Mouse (Mus musculus): ENCODE data around the gene Nphp3. TPM values are rescaled to one million over a fixed set of nuclear protein-coding genes. Genes with fewer than 3 reads are reported as not detected.

The Nphp3 gene
- polyA plus RNA-seq (2014; fragmentation: Nextera tagmentation; extraction: Ambion mirVana): 3.6 and 5.4 TPM in 2 replicates

DNA sequence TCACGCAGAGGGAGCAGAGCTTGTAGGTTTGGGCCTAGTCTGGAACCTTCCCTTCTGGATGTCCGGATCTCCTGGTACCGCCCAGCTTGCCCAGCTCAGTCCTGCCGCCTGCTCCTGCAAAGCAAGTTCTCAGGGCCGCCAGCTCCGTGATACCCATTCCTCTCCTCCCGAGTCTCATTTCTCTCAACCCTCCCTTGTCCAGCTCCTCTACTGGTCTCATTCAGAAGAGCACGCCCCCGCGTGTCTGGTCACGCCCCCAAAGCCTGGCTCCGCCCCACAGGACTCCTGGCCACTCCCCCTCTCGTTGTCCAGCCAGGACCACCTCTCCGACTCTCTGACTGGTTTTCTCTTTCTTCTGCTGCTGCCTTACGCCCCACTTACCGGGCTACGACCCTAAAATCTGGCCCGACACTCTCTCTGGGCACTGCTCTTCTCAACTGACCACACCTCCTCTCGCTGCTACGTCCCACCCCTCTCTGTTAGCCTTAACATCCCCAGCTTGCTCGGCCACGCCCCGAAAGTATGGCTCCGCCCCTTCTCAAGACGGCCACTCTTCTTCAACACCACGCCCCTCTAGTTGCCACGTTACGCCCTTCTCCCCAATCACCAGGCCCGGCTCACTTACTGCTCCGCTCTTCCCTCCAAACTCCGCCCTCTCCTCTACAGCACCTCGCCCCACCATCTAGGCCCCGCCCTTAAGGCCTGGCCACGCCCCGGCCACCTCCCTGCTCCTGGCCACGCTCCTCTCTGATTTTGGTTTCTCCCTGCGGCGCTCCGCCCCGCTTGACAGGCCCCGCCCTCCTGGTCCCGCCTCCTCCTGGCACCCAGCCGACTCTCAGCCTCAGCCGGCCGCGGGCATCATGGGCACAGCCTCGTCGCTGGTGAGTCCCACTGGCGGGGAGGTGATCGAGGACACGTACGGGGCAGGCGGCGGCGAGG is at the start of gene Nphp3:
Gene Nphp3, plus strand, starts transcription at position 624 of the 939 bp plus-strand sequence.
- Histone ChIP-seq H3K27ac (ENCODE audit: low read depth, low read length) (0 out of 2 replicates have a peak within 1 kb of the TSS, but pooled peaks have one; percentile 44), H3K36me3 (ENCODE audit: control insufficient read depth, insufficient read depth, low read length) (no peaks in the 10 kb centered on the region), H3K9ac (ENCODE audit: low read length) (peak within 1 kb of the TSS; percentile 55), H3K4me3 (ENCODE audit: low read depth, low read length) (peak within 1 kb of the TSS; percentile 60), H3K4me1 (ENCODE audit: control insufficient read depth, insufficient read depth, low read length) (0 out of 2 replicates have a peak, but pooled peaks cover 4% of the 10 kb centered on the region), H3K4me2 (ENCODE audit: low read depth) (peak within 1 kb of the TSS; percentile 55), H3K9me3 (ENCODE audit: control insufficient read depth, low read length) (no peaks in the 10 kb centered on the region), H3K27me3 (ENCODE audit: control insufficient read depth, insufficient read depth, low read length) (no peaks in the 10 kb centered on the region)
- ATAC-seq (ENCODE audit: insufficient read depth, low FRiP score, low TSS enrichment) (peak; percentile 97), DNase-seq (ENCODE audit: low spot score) (peak; percentile 99)
- under 1% methylated on average over 54 of the region's 55 CpGs for WGBS

DNA sequence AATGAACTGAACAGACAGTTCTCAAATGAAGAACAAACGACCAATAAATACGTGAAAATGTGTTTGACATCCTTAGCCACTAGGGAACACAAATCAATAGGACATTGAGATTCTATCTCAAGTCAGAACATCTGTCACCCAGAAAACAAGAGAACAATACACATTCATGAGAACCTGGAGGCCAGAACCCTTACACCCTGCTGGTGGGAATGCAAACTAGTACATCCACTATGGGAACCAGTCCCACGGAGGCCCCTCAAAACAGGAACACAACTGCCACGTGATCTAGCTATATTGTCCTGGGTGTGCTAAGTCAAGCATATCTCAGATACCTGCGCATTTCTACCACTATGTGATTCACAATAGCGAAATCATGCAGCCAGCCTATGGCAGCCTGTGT is 43.6 kb upstream of the Nphp3 start:
- H3K27me3 ChIP-seq (ENCODE audit: control insufficient read depth, insufficient read depth, low read length): no peaks in the 10 kb centered on the region
- 68% methylated on average over 6 of the region's 6 CpGs for WGBS

DNA sequence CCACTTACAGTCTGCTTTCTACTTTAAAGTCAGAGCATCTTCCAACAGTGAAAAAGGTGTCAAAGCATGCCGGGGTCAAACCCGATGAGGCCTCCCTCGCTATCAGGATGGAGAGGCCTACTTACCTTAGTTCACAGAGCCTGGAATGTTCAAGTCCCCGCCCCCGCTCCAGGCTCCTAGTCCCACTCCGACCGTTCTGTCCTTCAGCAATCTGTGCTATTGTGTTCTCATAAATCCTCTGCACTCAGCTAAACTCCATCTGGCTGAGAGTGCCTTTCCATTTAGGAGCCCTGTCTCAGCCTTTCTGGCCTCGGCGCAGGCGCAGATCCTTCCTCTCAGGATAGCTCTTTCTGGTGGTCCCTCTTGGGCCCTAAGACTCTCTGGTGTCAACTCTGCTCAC is 42.4 kb upstream of the Nphp3 start:
- DNase-seq (ENCODE audit: low spot score) (no peak), ATAC-seq (ENCODE audit: insufficient read depth, low FRiP score, low TSS enrichment) (no peak)
- H3K9me3 ChIP-seq (ENCODE audit: control insufficient read depth, low read length): no peaks in the 10 kb centered on the region
- H3K4me2 ChIP-seq (ENCODE audit: low read depth): no peak overlapping the region
- H3K27ac ChIP-seq (ENCODE audit: low read depth, low read length): no peak overlapping the region
- no peaks in the 10 kb centered on the region for H3K4me1 ChIP-seq (ENCODE audit: control insufficient read depth, insufficient read depth, low read length)
- H3K36me3 ChIP-seq (ENCODE audit: control insufficient read depth, insufficient read depth, low read length): no peaks in the 10 kb centered on the region
- 85% methylated on average over 10 of the region's 10 CpGs for WGBS
- H3K9ac ChIP-seq (ENCODE audit: low read length): no peak overlapping the region
- no peaks in the 10 kb centered on the region for H3K27me3 ChIP-seq (ENCODE audit: control insufficient read depth, insufficient read depth, low read length)
- no peak overlapping the region for H3K4me3 ChIP-seq (ENCODE audit: low read depth, low read length)

More for the DNA sequence above, 43.6 kb upstream of the Nphp3 start:
- Histone ChIP-seq H3K4me3 (ENCODE audit: low read depth, low read length) (no peak overlapping the region), H3K9ac (ENCODE audit: low read length) (no peak overlapping the region), H3K36me3 (ENCODE audit: control insufficient read depth, insufficient read depth, low read length) (no peaks in the 10 kb centered on the region), H3K9me3 (ENCODE audit: control insufficient read depth, low read length) (no peaks in the 10 kb centered on the region), H3K4me1 (ENCODE audit: control insufficient read depth, insufficient read depth, low read length) (no peaks in the 10 kb centered on the region), H3K27ac (ENCODE audit: low read depth, low read length) (no peak overlapping the region), H3K4me2 (ENCODE audit: low read depth) (no peak overlapping the region)
- DNase-seq (ENCODE audit: low spot score) (no peak), ATAC-seq (ENCODE audit: insufficient read depth, low FRiP score, low TSS enrichment) (no peak)

DNA sequence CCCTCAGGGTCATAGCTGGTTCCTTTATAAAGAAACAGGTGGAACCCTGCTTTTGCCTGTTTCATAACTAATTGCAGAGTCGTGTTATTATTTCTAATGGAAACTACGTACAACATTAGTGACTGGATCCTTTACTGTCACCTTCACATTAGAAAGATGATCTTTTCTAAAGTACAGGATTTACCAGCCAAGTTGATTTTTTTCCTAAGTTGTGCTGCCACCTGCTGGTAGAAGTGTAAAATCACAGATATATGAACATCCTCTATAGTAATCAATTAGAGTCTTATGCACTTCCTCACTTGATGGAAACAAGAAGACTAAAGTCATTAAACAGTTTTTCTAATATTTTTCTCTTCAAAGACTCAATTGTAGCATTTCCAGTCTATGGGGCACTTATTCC is 5.8 kb upstream of the Nphp3 start:
- ATAC-seq (ENCODE audit: insufficient read depth, low FRiP score, low TSS enrichment) (no peak), DNase-seq (ENCODE audit: low spot score) (peak; percentile 52)
- Histone ChIP-seq H3K9ac (ENCODE audit: low read length) (no peak overlapping the region), H3K4me2 (ENCODE audit: low read depth) (no peak overlapping the region), H3K4me3 (ENCODE audit: low read depth, low read length) (no peak overlapping the region), H3K27me3 (ENCODE audit: control insufficient read depth, insufficient read depth, low read length) (no peaks in the 10 kb centered on the region), H3K4me1 (ENCODE audit: control insufficient read depth, insufficient read depth, low read length) (no peaks in the 10 kb centered on the region), H3K9me3 (ENCODE audit: control insufficient read depth, low read length) (no peaks in the 10 kb centered on the region), H3K27ac (ENCODE audit: low read depth, low read length) (no peak overlapping the region), H3K36me3 (ENCODE audit: control insufficient read depth, insufficient read depth, low read length) (no peaks in the 10 kb centered on the region)
- 7% methylated on average over 2 of the region's 2 CpGs for WGBS

GRCm38 (mm10) chr9:104000601-104001000 is 1.7 kb upstream of the Nphp3 start:
- Histone ChIP-seq H3K9ac (ENCODE audit: low read length) (no peak overlapping the region), H3K4me1 (ENCODE audit: control insufficient read depth, insufficient read depth, low read length) (0 out of 2 replicates have a peak, but pooled peaks cover 4% of the 10 kb centered on the region), H3K4me2 (ENCODE audit: low read depth) (no peak overlapping the region), H3K36me3 (ENCODE audit: control insufficient read depth, insufficient read depth, low read length) (no peaks in the 10 kb centered on the region), H3K9me3 (ENCODE audit: control insufficient read depth, low read length) (no peaks in the 10 kb centered on the region), H3K4me3 (ENCODE audit: low read depth, low read length) (no peak overlapping the region), H3K27ac (ENCODE audit: low read depth, low read length) (no peak overlapping the region), H3K27me3 (ENCODE audit: control insufficient read depth, insufficient read depth, low read length) (no peaks in the 10 kb centered on the region)
- ATAC-seq (ENCODE audit: insufficient read depth, low FRiP score, low TSS enrichment) (no peak), DNase-seq (ENCODE audit: low spot score) (no peak)
- 68% methylated on average over 3 of the region's 3 CpGs for WGBS

GRCm38 (mm10) chr9:104002913-104003330 is 578 bp downstream of the Nphp3 start:
- Histone ChIP-seq H3K36me3 (ENCODE audit: control insufficient read depth, insufficient read depth, low read length) (no peaks in the 10 kb centered on the region), H3K9ac (ENCODE audit: low read length) (peak overlapping the region; percentile 55), H3K27me3 (ENCODE audit: control insufficient read depth, insufficient read depth, low read length) (no peaks in the 10 kb centered on the region), H3K27ac (ENCODE audit: low read depth, low read length) (no peak overlapping the region), H3K4me1 (ENCODE audit: control insufficient read depth, insufficient read depth, low read length) (0 out of 2 replicates have a peak, but pooled peaks cover 4% of the 10 kb centered on the region), H3K9me3 (ENCODE audit: control insufficient read depth, low read length) (no peaks in the 10 kb centered on the region), H3K4me3 (ENCODE audit: low read depth, low read length) (peak overlapping the region; percentile 60), H3K4me2 (ENCODE audit: low read depth) (peak overlapping the region; percentile 55)
- under 1% methylated on average over 37 of the region's 37 CpGs for WGBS
- DNase-seq (ENCODE audit: low spot score) (peak; percentile 84), ATAC-seq (ENCODE audit: insufficient read depth, low FRiP score, low TSS enrichment) (peak; percentile 48)

DNA sequence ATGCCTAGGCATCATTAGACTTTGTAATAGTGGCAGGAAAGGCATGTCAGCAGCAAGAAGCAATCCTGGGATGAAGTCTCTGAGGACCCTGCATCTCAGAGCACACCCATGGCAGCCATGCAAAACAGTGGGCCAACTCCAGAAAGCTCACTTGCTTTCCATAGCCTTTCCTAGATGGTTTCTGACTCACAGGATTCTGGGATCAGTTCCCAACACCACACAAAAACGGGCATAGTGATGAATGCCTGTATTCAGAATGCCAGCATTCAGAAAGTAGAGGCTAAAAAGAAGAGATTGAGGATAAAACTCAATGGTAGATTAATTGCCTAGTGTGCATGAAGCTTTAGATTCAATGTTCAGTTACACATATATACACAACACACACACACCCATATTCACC is 12.2 kb downstream of the Nphp3 start:
- H3K27me3 ChIP-seq (ENCODE audit: control insufficient read depth, insufficient read depth, low read length): no peaks in the 10 kb centered on the region
- DNase-seq (ENCODE audit: low spot score) (no peak), ATAC-seq (ENCODE audit: insufficient read depth, low FRiP score, low TSS enrichment) (no peak)
- H3K36me3 ChIP-seq (ENCODE audit: control insufficient read depth, insufficient read depth, low read length): peaks cover 3% of the 10 kb centered on the region; the same call in 1 of the 2 replicates
- H3K4me2 ChIP-seq (ENCODE audit: low read depth): no peak overlapping the region
- WGBS: 74% methylated on average over 1 of the region's 1 CpGs
- H3K4me1 ChIP-seq (ENCODE audit: control insufficient read depth, insufficient read depth, low read length): no peaks in the 10 kb centered on the region
- H3K9ac ChIP-seq (ENCODE audit: low read length): no peak overlapping the region
- H3K4me3 ChIP-seq (ENCODE audit: low read depth, low read length): no peak overlapping the region
- no peaks in the 10 kb centered on the region for H3K9me3 ChIP-seq (ENCODE audit: control insufficient read depth, low read length)
- H3K27ac ChIP-seq (ENCODE audit: low read depth, low read length): no peak overlapping the region

DNA sequence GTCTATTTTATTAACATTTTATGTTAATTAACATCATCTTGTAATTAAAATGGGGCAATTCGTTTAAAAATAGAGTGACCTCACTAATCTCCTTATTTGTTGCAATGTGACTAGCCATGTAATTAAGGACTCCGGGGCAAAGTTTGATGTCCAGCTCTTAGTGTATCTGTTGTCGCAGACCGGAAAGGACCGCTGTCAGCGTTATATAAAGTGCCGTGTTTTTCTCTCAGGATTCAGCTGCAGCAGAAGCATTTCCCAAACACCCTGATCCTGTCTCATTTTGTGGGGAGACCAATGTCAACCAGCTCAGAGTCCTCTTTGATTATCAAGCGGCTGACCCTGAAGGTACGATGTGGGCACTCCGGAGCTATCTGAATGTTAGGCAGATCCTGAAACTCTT is 18.7 kb downstream of the Nphp3 start:
- DNase-seq (ENCODE audit: low spot score) (no peak), ATAC-seq (ENCODE audit: insufficient read depth, low FRiP score, low TSS enrichment) (no peak)
- Histone ChIP-seq H3K36me3 (ENCODE audit: control insufficient read depth, insufficient read depth, low read length) (peaks cover 3% of the 10 kb centered on the region; the same call in 1 of the 2 replicates), H3K4me3 (ENCODE audit: low read depth, low read length) (no peak overlapping the region), H3K9ac (ENCODE audit: low read length) (no peak overlapping the region), H3K4me1 (ENCODE audit: control insufficient read depth, insufficient read depth, low read length) (no peaks in the 10 kb centered on the region), H3K27me3 (ENCODE audit: control insufficient read depth, insufficient read depth, low read length) (no peaks in the 10 kb centered on the region), H3K27ac (ENCODE audit: low read depth, low read length) (no peak overlapping the region), H3K9me3 (ENCODE audit: control insufficient read depth, low read length) (no peaks in the 10 kb centered on the region), H3K4me2 (ENCODE audit: low read depth) (no peak overlapping the region)
- 95% methylated on average over 10 of the region's 10 CpGs for WGBS

- H3K4me3 ChIP-seq (ENCODE audit: low read depth, low read length): no peak overlapping the region
- DNase-seq (ENCODE audit: low spot score): no peak
- 98% methylated on average over 8 of the region's 8 CpGs for WGBS
- H3K27ac ChIP-seq (ENCODE audit: low read depth, low read length): no peak overlapping the region
- H3K4me2 ChIP-seq (ENCODE audit: low read depth): no peak overlapping the region
- no peaks in the 10 kb centered on the region for H3K4me1 ChIP-seq (ENCODE audit: control insufficient read depth, insufficient read depth, low read length)
- H3K9ac ChIP-seq (ENCODE audit: low read length): no peak overlapping the region
- H3K9me3 ChIP-seq (ENCODE audit: control insufficient read depth, low read length): no peaks in the 10 kb centered on the region
- no peaks in the 10 kb centered on the region; the same call in 1 of the 2 replicates for H3K36me3 ChIP-seq (ENCODE audit: control insufficient read depth, insufficient read depth, low read length)
- H3K27me3 ChIP-seq (ENCODE audit: control insufficient read depth, insufficient read depth, low read length): no peaks in the 10 kb centered on the region
- no peak for ATAC-seq (ENCODE audit: insufficient read depth, low FRiP score, low TSS enrichment)
Observed at GRCm38 (mm10) chr9:104027186-104027585, 24.8 kb downstream of the Nphp3 start.
